Mouse (Mus musculus): Measurements from ENCODE around the gene Srsx.
"Not testable (repeated sequence)": the region's sequence is repeated elsewhere in the genome, so short reads cannot be mapped to it uniquely, and the experiment has no call there.

Gene Srsx
- long read RNA-seq, experiment 1 = 0 reads
- long read RNA-seq, experiment 2 = 0 reads

- intact Hi-C loops (cut with DNase I) = not testable (repeated sequence)
Observed at GRCm38 (mm10) chrX:123222381-123222780, at the start of gene Srsx. Gene Srsx (minus strand): TSS chrX:123222481.

- intact Hi-C loops (cut with DNase I) = not testable (repeated sequence)
Observed at GRCm38 (mm10) chrX:123246807-123247206, 24.5 kb upstream of the Srsx start, which contains the start of gene Gm17577. Gene Gm17577 (minus strand): TSS chrX:123246907.
